Mouse (Mus musculus) layer of hippocampus, postnatal 36 days (tissue): ENCODE measurements at regions not wholly inside any gene's neighbourhood (a gene's known extent, or its start where the extent isn't known, plus 50 kb on each side); places are given as distances from the start of the nearest gene placed in this dataset.
"Not testable (repeated sequence)": the region's sequence is repeated elsewhere in the genome, so short reads cannot be mapped to it uniquely, and the experiment has no call there.

ENCODE experiments used
- DNase-seq, 2 experiments: peaks; one replicate each; pipeline ENCODE4 v3.0.0; 2022

- DNase-seq: no peak
Measured at GRCm38 (mm10) chr13:32449710-32450417, 111.3 kb upstream of the Gmds start.

DNA sequence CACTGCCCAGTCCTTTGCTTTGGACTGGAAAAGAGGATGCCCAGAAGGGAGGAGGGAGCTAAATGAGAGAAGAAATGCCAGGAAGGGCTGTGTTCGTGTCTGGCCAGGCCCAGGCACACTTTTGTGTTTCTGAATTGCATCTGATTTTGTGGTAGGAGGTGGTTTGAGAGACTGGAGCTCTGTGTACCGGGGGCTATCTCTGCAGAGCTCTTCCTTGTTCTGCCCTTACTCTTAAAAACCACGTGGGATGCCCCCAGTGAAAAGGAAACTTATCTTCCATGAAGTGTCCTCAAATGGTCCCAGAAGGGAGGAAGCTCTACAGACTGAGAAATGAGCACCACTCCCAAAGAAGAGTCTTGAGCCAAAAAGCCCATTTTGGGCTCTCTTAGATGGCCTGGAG, 106.0 kb upstream of the Gmds start:
- DNase-seq: no peak

DNA sequence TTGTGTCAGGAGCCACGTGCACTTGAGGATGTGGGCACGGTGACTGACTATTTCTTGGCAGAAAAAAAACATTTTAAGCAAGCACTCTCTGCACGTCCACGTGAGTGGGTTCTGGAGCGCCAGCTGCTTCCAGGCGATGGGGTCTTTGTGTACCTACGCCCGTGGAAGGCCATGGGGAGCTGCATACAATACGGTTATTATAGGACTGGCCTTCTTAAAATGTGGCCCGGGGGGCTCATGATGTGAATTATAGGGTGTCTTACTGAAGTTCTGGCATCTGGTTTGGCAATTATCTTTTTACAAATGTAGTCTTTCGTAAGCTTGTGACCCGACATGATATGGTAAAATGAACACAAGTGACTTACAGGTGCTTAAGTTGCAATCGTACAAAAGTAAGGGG, 103.5 kb upstream of the Gmds start:
- DNase-seq: no peak

- DNase-seq: no peak
Measured at GRCm38 (mm10) chr13:32435136-32435535, 96.6 kb upstream of the Gmds start.

DNA sequence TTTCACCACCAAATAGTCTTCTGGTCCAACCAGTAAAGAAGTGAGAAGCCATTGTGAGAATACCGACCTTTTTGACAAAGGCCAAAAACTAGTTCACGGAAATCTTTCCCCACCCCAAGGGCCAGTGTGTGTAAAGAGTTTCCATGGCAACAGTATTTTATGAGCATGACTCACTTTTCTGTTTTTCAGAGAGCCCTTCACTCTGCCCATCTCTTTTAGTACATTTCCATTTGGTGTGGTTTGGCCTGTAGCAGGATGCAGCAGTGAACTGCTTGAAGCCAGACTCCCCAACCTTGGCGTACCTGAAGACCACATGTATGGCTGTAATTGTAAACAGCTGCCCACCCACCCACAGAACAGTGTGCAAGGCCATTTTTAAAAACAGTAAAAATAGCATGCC, 89.9 kb upstream of the Gmds start:
- no peak for DNase-seq

GRCm38 (mm10) chr13:32426906-32427305, 88.4 kb upstream of the Gmds start:
- no peak for DNase-seq

- DNase-seq: no peak
Measured at GRCm38 (mm10) chr13:32426199-32426598, 87.7 kb upstream of the Gmds start.

DNA sequence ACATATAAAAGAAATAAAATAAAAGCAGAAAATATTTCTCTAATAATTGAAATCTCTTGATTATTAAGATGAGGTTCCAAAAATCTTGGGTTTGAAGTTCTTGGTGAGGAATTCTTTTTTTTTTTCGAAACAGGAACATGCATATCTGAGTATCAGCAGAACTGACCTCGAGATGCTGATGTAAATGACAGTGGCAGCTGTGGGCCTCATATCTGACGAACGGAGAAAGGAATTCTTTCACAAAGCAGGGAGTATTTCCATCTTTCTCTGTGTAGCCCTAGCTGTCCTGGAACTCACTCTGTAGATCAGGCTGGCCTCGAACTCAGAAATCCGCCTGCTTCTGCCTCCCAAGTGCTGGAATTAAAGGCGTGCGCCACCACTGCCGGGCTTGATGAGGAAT, 86.0 kb upstream of the Gmds start:
- not testable (repeated sequence) for DNase-seq

- DNase-seq: no peak
Measured at GRCm38 (mm10) chr13:32422485-32422884, 83.9 kb upstream of the Gmds start.

- DNase-seq: no peak
Measured at GRCm38 (mm10) chr13:32419326-32419725, 80.8 kb upstream of the Gmds start.

DNA sequence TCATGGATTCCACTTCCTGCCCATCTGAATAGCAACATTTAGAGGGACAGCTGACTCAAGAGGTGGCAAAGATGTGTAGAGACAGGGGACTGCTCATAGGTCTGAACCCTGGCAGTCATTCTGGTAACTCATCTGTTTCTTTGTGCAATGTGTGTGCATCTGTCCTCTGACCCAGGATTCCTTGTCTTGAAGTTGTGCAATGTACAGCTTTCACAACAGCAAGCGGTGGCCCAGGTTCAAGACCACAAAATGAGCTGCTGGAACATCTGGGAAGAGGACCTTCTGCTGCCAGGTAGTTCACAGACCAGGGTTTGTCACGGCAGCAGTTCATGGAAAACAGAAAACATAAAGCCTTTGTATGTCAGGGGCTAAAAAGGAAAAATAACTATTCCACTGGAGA, 80.1 kb upstream of the Gmds start:
- no peak for DNase-seq

DNA sequence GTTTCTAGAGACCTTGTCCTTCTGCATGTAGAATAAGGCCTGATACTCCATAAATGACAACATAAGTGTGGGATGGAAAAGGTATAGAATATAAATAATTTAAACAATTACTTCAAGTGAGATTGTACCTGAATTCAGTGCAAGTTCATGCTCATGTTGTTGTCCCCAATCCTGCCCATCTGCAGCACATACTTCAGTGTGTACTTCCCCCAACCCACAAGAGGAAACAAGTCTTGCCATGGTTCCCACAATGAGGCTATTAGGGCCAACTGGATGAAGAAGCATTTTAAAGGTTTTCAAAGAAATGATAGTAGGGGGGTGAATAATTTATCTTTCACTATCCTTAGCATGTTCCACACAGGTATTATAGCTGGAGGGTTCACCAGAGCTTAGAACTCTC, 79.4 kb upstream of the Gmds start:
- DNase-seq: no peak

- peak; percentile 50 for DNase-seq
Measured at GRCm38 (mm10) chr13:32411287-32411935, 72.9 kb upstream of the Gmds start.

DNA sequence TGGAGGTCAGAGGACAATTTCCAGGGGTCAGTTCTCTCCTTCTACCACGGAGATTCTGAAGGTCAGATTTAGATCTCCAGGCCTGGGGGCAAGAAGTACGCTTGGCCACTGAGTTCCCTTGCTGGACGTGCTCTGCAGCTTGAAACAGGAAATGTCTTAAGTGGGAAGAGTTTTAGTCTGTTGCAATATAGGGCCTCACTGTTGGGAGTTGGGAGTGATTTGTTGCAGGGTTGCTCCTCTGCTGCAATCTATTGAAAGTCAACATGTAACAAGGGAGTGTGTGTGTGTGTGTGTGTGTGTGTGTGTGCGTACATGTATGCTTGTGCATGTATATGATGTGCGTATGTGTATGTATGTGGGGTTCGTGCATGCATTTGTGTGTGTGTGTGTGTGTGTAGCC, 71.5 kb upstream of the Gmds start:
- DNase-seq: no peak

DNA sequence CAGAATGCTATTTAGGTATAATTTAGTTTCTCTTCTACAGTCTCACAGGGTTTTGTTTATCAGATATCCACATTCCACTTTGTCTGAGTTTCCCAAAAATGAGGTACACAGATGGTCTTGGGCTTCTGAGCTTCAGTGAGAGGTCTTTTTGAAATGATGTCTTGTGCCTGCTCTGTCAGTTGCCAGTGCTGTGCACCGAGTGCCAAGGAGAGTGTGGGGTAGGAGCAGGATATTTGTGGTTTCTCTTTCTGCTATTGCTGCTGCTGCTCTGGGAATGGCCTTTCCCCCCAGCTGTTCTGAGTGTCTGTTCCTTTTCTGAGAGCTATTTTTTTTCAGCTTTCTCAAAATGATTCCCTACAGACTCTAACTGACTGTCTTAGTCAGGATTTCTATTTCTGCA, 60.1 kb upstream of the Gmds start:
- DNase-seq: no peak
